Mouse (Mus musculus): ENCODE results near the gene Dchs1. TPM values are rescaled to one million over a fixed set of nuclear protein-coding genes. Genes with fewer than 3 reads are reported as not detected.
"Not testable (repeated sequence)": the region's sequence is repeated elsewhere in the genome, so short reads cannot be mapped to it uniquely, and the experiment has no call there.

Gene Dchs1
- polyA plus RNA-seq, 1 experiment from 2014 or later = 9.9 TPM

DNA sequence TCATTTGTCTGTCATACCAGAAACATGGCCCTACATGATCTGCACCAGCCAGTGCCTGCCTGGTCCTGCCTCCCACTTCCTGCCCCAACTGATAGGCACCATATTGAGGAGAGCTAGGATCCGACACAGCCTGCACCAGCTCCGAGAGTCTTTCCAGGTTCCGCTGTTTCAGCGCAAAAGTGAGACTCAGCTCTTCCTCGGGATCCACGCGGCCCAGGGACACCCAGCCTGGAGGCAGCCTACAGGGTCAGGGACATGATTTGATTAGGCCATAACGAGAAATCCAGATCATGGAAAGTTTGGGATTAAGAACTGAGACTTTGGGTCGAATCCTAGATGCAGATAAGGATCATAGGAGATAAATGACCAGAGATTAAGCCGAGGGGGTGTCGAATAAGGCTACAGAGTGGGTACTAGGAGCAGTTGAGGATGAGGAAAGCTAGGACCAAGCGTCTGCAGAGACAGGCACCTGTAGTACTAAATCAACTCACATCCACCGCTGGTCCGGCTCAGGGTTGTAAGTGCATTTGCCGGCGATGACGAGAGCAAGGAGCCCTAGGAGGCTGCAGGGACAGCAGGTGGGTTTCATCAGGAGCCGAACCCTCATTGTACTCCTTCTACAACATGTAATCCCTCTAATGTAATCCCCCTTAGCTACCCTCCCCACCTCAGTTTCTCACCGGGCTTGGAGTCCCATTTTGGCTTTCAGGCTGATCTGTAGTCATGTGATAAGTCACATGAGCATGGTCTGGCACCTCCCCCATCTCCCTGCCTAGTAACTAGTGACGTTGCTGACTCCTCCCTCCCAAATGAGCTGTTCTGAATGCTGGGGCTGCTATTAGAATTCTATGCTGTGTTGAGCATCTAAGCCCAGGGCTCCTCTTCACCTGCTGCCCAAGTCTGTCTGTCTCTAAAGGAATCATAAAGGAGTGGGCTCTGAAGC, 35.7 kb downstream of the Dchs1 start, which contains the start of gene Tpp1:
TSS of gene Tpp1 (minus strand) at position 745 of the 943 bp plus-strand sequence.
- peak within 1 kb of the TSS; percentile 87 for H3K27ac ChIP-seq
- peaks cover 22% of the 10 kb centered on the region for H3K4me1 ChIP-seq
- DNase-seq (ENCODE audit: extremely low spot score, low spot score) = peak; percentile 87
- H3K4me3 ChIP-seq = peak within 1 kb of the TSS; percentile 73
- no peaks in the 10 kb centered on the region for H3K9me3 ChIP-seq
- H3K27me3 ChIP-seq (ENCODE audit: poor library complexity, severe bottlenecking) = no peaks in the 10 kb centered on the region
- peaks cover 75% of the 10 kb centered on the region for H3K36me3 ChIP-seq (replicated peaks)
- 24% methylated on average over 20 of the region's 20 CpGs for WGBS

GRCm38 (mm10) chr7:105747776-105748175, 39.7 kb downstream of the Dchs1 start:
- H3K27ac ChIP-seq = no peak overlapping the region
- 76% methylated on average over 2 of the region's 2 CpGs for WGBS
- peaks cover 39% of the 10 kb centered on the region for H3K4me1 ChIP-seq

GRCm38 (mm10) chr7:105743926-105744590, 43.4 kb downstream of the Dchs1 start, which contains the start of gene Taf10:
Gene Taf10 (minus strand): TSS chr7:105744361.
- DNase-seq (ENCODE audit: extremely low spot score, low spot score) = peak; percentile 91
- H3K27ac ChIP-seq = peak within 1 kb of the TSS; percentile 94
- H3K4me3 ChIP-seq = peak within 1 kb of the TSS; percentile 95
- under 1% methylated on average over 66 of the region's 67 CpGs for WGBS
- H3K27me3 ChIP-seq (ENCODE audit: poor library complexity, severe bottlenecking) = no peaks in the 10 kb centered on the region
- H3K9me3 ChIP-seq = no peaks in the 10 kb centered on the region
- H3K36me3 ChIP-seq (replicated peaks) = peaks cover 65% of the 10 kb centered on the region
- H3K4me1 ChIP-seq = peaks cover 25% of the 10 kb centered on the region

More at GRCm38 (mm10) chr7:105747776-105748175, 39.7 kb downstream of the Dchs1 start:
- no peak for DNase-seq (ENCODE audit: extremely low spot score, low spot score)
- Histone ChIP-seq H3K36me3 (replicated peaks) (peaks cover 46% of the 10 kb centered on the region), H3K4me3 (no peak overlapping the region), H3K9me3 (no peaks in the 10 kb centered on the region), H3K27me3 (ENCODE audit: poor library complexity, severe bottlenecking) (no peaks in the 10 kb centered on the region)

GRCm38 (mm10) chr7:105743246-105743925, 44.1 kb downstream of the Dchs1 start:
- peak overlapping the region; percentile 95 for H3K4me3 ChIP-seq
- H3K27me3 ChIP-seq (ENCODE audit: poor library complexity, severe bottlenecking); H3K9me3 ChIP-seq; DNase-seq (ENCODE audit: extremely low spot score, low spot score): not testable (repeated sequence)
- WGBS = 37% methylated on average over 20 of the region's 20 CpGs
- peaks cover 32% of the 10 kb centered on the region for H3K4me1 ChIP-seq
- H3K36me3 ChIP-seq (replicated peaks) = peaks cover 59% of the 10 kb centered on the region
- H3K27ac ChIP-seq = peak overlapping the region; percentile 94

- not testable (repeated sequence) for H3K27ac ChIP-seq
- H3K4me1 ChIP-seq = peaks cover 39% of the 10 kb centered on the region
These were observed 44.8 kb downstream of the Dchs1 start for GRCm38 (mm10) chr7:105742539-105743215.

GRCm38 (mm10) chr7:105741978-105742377, 45.5 kb downstream of the Dchs1 start:
- Histone ChIP-seq H3K9me3 (no peaks in the 10 kb centered on the region), H3K4me1 (peaks cover 46% of the 10 kb centered on the region), H3K27ac (no peak overlapping the region), H3K4me3 (no peak overlapping the region), H3K27me3 (ENCODE audit: poor library complexity, severe bottlenecking) (no peaks in the 10 kb centered on the region), H3K36me3 (replicated peaks) (peaks cover 45% of the 10 kb centered on the region)
- no peak for DNase-seq (ENCODE audit: extremely low spot score, low spot score)
- 95% methylated on average over 9 of the region's 9 CpGs for WGBS

More at GRCm38 (mm10) chr7:105742539-105743215, 44.8 kb downstream of the Dchs1 start:
- not testable (repeated sequence) for H3K9me3 ChIP-seq; DNase-seq (ENCODE audit: extremely low spot score, low spot score); H3K27me3 ChIP-seq (ENCODE audit: poor library complexity, severe bottlenecking)
- peaks cover 51% of the 10 kb centered on the region for H3K36me3 ChIP-seq (replicated peaks)
- WGBS = 87% methylated on average over 7 of the region's 7 CpGs
- peak overlapping the region; percentile 95 for H3K4me3 ChIP-seq

- no peak for DNase-seq (ENCODE audit: extremely low spot score, low spot score)
- Histone ChIP-seq H3K4me3 (no peak overlapping the region), H3K27ac (no peak overlapping the region), H3K27me3 (ENCODE audit: poor library complexity, severe bottlenecking) (no peaks in the 10 kb centered on the region), H3K36me3 (replicated peaks) (peaks cover 36% of the 10 kb centered on the region), H3K9me3 (no peaks in the 10 kb centered on the region), H3K4me1 (peaks cover 48% of the 10 kb centered on the region)
- 91% methylated on average over 6 of the region's 6 CpGs for WGBS
These were observed 46.6 kb downstream of the Dchs1 start for GRCm38 (mm10) chr7:105740851-105741250.

GRCm38 (mm10) chr7:105740089-105740795, 47.2 kb downstream of the Dchs1 start:
- Histone ChIP-seq H3K4me3 (no peak overlapping the region), H3K4me1 (peaks cover 53% of the 10 kb centered on the region), H3K27me3 (ENCODE audit: poor library complexity, severe bottlenecking) (no peaks in the 10 kb centered on the region), H3K9me3 (no peaks in the 10 kb centered on the region), H3K27ac (no peak overlapping the region), H3K36me3 (replicated peaks) (peaks cover 36% of the 10 kb centered on the region)
- WGBS = 92% methylated on average over 13 of the region's 13 CpGs
- no peak for DNase-seq (ENCODE audit: extremely low spot score, low spot score)

GRCm38 (mm10) chr7:105738948-105739347, 48.5 kb downstream of the Dchs1 start:
- no peak for DNase-seq (ENCODE audit: extremely low spot score, low spot score)
- Histone ChIP-seq H3K4me3 (peak overlapping the region; percentile 87), H3K27ac (peak overlapping the region; percentile 79), H3K36me3 (replicated peaks) (peaks cover 48% of the 10 kb centered on the region), H3K4me1 (peaks cover 52% of the 10 kb centered on the region), H3K27me3 (ENCODE audit: poor library complexity, severe bottlenecking) (no peaks in the 10 kb centered on the region), H3K9me3 (no peaks in the 10 kb centered on the region)
- WGBS = 35% methylated on average over 3 of the region's 3 CpGs

- no peak for DNase-seq (ENCODE audit: extremely low spot score, low spot score)
- WGBS = 88% methylated on average over 2 of the region's 2 CpGs
- Histone ChIP-seq H3K27ac (0 out of 2 replicates have a peak overlapping the region, but pooled peaks have one; percentile 11), H3K4me3 (peak overlapping the region; percentile 87), H3K4me1 (peaks cover 47% of the 10 kb centered on the region), H3K36me3 (replicated peaks) (peaks cover 54% of the 10 kb centered on the region), H3K9me3 (no peaks in the 10 kb centered on the region), H3K27me3 (ENCODE audit: poor library complexity, severe bottlenecking) (no peaks in the 10 kb centered on the region)
These were observed 49.2 kb downstream of the Dchs1 start for GRCm38 (mm10) chr7:105738286-105738685.

DNA sequence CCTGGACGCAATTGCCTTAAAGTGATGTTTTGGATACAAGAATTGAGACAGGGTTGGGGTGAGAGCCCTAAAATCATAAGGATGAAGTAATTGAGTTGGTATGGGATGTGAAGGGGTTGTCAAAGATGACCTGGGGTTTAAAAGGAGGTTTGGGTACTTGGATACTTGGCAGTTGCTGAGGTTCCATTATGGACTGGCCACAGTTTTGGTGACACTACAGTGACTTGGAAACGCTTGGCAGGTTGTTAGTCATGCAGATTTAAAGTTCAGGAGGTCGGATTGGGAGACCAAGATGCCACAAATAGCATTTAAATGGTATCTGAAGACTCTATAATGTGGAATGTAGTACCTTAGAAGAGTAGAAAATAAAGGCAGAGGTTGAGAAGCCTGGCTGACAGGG, 49.8 kb downstream of the Dchs1 start:
- peak overlapping the region; percentile 87 for H3K4me3 ChIP-seq
- no peaks in the 10 kb centered on the region for H3K9me3 ChIP-seq
- H3K27ac ChIP-seq = 0 out of 2 replicates have a peak overlapping the region, but pooled peaks have one; percentile 92
- 45% methylated on average over 3 of the region's 3 CpGs for whole genome bisulfite sequencing
- H3K4me1 ChIP-seq = peaks cover 41% of the 10 kb centered on the region
- no peak for DNase-seq (ENCODE audit: extremely low spot score, low spot score)
- peaks cover 54% of the 10 kb centered on the region for H3K36me3 ChIP-seq (replicated peaks)
- no peaks in the 10 kb centered on the region for H3K27me3 ChIP-seq (ENCODE audit: poor library complexity, severe bottlenecking)
